Mouse (Mus musculus): Measurements from ENCODE around the gene Nacc2. TPM values are rescaled to one million over a fixed set of nuclear protein-coding genes. Genes with fewer than 3 reads are reported as not detected.

The Nacc2 gene
- polyA plus RNA-seq, 1 experiment from 2014 or later = 10.4 TPM

DNA sequence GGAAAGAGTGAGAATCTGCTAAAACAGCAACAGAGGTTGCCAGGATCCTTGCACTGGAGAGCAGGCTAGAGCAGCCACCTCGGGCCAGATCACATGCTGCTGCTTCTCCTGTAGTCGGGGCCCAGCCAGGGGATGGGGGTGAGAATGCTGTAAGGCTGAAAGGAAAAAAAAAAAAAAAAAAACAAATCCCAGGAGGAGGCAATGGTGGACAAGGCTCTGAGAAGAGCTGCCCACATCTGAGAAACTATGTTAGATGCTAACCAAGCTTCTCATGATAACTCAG lies 3.8 kb downstream of the Nacc2 start:
- H3K4me2 ChIP-seq (replicated peaks; ENCODE audit: low read depth, low read length) = no peak overlapping the region
- H3K27ac ChIP-seq (ENCODE audit: low read length) = peak overlapping the region; percentile 18; the same call in 1 of the 2 replicates
- H3K9me3 ChIP-seq (ENCODE audit: control insufficient read depth, low read depth, low read length) = no peaks in the 10 kb centered on the region
- WGBS = 25% methylated on average over 2 of the region's 2 CpGs
- ATAC-seq (ENCODE audit: insufficient number of reproducible peaks, insufficient read depth, low FRiP score, low read depth) = no peak
- H3K36me3 ChIP-seq (ENCODE audit: control insufficient read depth, insufficient read depth, low read length) = no peaks in the 10 kb centered on the region
- no peaks in the 10 kb centered on the region for H3K27me3 ChIP-seq (ENCODE audit: control insufficient read depth, insufficient read depth, low read length)
- no peak overlapping the region for H3K9ac ChIP-seq (replicated peaks; ENCODE audit: low read depth, low read length)
- H3K4me1 ChIP-seq (ENCODE audit: control insufficient read depth, insufficient read depth, low read length) = peaks cover 13% of the 10 kb centered on the region; the same call in 1 of the 2 replicates
- no peak overlapping the region for H3K4me3 ChIP-seq (ENCODE audit: low read depth, low read length)

- no peak overlapping the region for H3K4me2 ChIP-seq (replicated peaks; ENCODE audit: low read depth, low read length)
- peaks cover 13% of the 10 kb centered on the region; the same call in 1 of the 2 replicates for H3K4me1 ChIP-seq (ENCODE audit: control insufficient read depth, insufficient read depth, low read length)
- H3K36me3 ChIP-seq (ENCODE audit: control insufficient read depth, insufficient read depth, low read length) = no peaks in the 10 kb centered on the region
- no peaks in the 10 kb centered on the region for H3K9me3 ChIP-seq (ENCODE audit: control insufficient read depth, low read depth, low read length)
- no peak overlapping the region; the same call in 1 of the 2 replicates for H3K9ac ChIP-seq (replicated peaks; ENCODE audit: low read depth, low read length)
- peak; percentile 44; the same call in 1 of the 2 replicates for ATAC-seq (ENCODE audit: insufficient number of reproducible peaks, insufficient read depth, low FRiP score, low read depth)
- H3K4me3 ChIP-seq (ENCODE audit: low read depth, low read length) = no peak overlapping the region
- WGBS = 53% methylated on average over 4 of the region's 4 CpGs
- peak overlapping the region; percentile 45; the same call in 1 of the 2 replicates for H3K27ac ChIP-seq (ENCODE audit: low read length)
- no peaks in the 10 kb centered on the region for H3K27me3 ChIP-seq (ENCODE audit: control insufficient read depth, insufficient read depth, low read length)
Measured at GRCm38 (mm10) chr2:26118584-26119309, 4.3 kb downstream of the Nacc2 start.

DNA sequence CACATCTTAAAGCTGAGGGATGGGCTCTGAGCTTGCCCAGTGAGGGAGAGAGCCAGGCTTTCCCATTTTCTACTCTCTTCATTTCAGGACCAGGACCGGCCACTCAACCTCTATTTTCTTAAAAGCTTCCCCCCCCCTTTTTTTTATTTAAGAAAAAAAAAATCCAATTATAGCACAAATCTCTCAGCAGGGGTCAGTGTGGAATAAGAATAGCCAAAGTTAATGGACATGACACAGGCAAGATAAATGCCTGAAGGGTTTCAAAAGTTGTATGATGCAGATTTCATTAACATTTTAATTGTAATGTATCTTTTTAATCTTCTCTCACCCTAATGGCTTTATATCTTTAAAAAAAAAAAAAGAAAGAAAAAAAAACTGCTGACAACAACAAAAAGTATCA lies 5.4 kb downstream of the Nacc2 start:
- ATAC-seq (ENCODE audit: insufficient number of reproducible peaks, insufficient read depth, low FRiP score, low read depth) = no peak
- 52% methylated on average over 1 of the region's 1 CpGs for WGBS
- no peak overlapping the region for H3K4me2 ChIP-seq (replicated peaks; ENCODE audit: low read depth, low read length)

GRCm38 (mm10) chr2:26116550-26116949 lies 6.5 kb downstream of the Nacc2 start:
- Histone ChIP-seq H3K4me3 (ENCODE audit: low read depth, low read length) (no peak overlapping the region), H3K4me2 (replicated peaks; ENCODE audit: low read depth, low read length) (no peak overlapping the region), H3K36me3 (ENCODE audit: control insufficient read depth, insufficient read depth, low read length) (no peaks in the 10 kb centered on the region), H3K9me3 (ENCODE audit: control insufficient read depth, low read depth, low read length) (no peaks in the 10 kb centered on the region), H3K9ac (replicated peaks; ENCODE audit: low read depth, low read length) (no peak overlapping the region), H3K27me3 (ENCODE audit: control insufficient read depth, insufficient read depth, low read length) (no peaks in the 10 kb centered on the region), H3K27ac (ENCODE audit: low read length) (no peak overlapping the region), H3K4me1 (ENCODE audit: control insufficient read depth, insufficient read depth, low read length) (peaks cover 8% of the 10 kb centered on the region; the same call in 1 of the 2 replicates)
- no peak for ATAC-seq (ENCODE audit: insufficient number of reproducible peaks, insufficient read depth, low FRiP score, low read depth)
- WGBS = 83% methylated on average over 3 of the region's 3 CpGs

More for the DNA sequence above, 5.4 kb downstream of the Nacc2 start:
- H3K9ac ChIP-seq (replicated peaks; ENCODE audit: low read depth, low read length) = no peak overlapping the region
- H3K4me1 ChIP-seq (ENCODE audit: control insufficient read depth, insufficient read depth, low read length) = peaks cover 8% of the 10 kb centered on the region; the same call in 1 of the 2 replicates
- H3K27ac ChIP-seq (ENCODE audit: low read length) = no peak overlapping the region
- no peak overlapping the region for H3K4me3 ChIP-seq (ENCODE audit: low read depth, low read length)
- no peaks in the 10 kb centered on the region for H3K36me3 ChIP-seq (ENCODE audit: control insufficient read depth, insufficient read depth, low read length)
- no peaks in the 10 kb centered on the region for H3K27me3 ChIP-seq (ENCODE audit: control insufficient read depth, insufficient read depth, low read length)
- no peaks in the 10 kb centered on the region for H3K9me3 ChIP-seq (ENCODE audit: control insufficient read depth, low read depth, low read length)

DNA sequence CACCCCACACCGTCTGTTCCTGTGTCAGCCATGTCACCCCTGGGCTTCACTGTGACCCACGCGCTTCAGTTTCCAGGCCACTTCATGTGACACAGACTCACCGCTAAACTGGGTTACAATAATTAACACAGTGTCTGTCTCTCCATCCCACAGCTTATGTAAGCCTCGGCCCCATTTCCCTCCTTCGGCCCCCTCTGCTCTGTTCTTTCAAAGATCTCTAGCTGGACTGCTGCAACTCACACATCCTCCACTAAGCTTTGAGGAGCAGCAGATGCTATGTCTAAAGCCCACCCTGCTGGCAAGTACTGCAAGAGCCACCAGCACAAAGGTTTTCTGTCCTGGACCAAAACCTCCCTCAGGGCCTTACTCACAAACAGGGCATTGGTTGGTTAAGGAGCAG lies 7.8 kb downstream of the Nacc2 start:
- Histone ChIP-seq H3K4me2 (replicated peaks; ENCODE audit: low read depth, low read length) (no peak overlapping the region), H3K4me3 (ENCODE audit: low read depth, low read length) (no peak overlapping the region), H3K27ac (ENCODE audit: low read length) (no peak overlapping the region), H3K27me3 (ENCODE audit: control insufficient read depth, insufficient read depth, low read length) (no peaks in the 10 kb centered on the region), H3K9ac (replicated peaks; ENCODE audit: low read depth, low read length) (no peak overlapping the region), H3K36me3 (ENCODE audit: control insufficient read depth, insufficient read depth, low read length) (no peaks in the 10 kb centered on the region), H3K9me3 (ENCODE audit: control insufficient read depth, low read depth, low read length) (no peaks in the 10 kb centered on the region), H3K4me1 (ENCODE audit: control insufficient read depth, insufficient read depth, low read length) (peaks cover 8% of the 10 kb centered on the region; the same call in 1 of the 2 replicates)
- ATAC-seq (ENCODE audit: insufficient number of reproducible peaks, insufficient read depth, low FRiP score, low read depth) = no peak
- WGBS = 74% methylated on average over 6 of the region's 6 CpGs

DNA sequence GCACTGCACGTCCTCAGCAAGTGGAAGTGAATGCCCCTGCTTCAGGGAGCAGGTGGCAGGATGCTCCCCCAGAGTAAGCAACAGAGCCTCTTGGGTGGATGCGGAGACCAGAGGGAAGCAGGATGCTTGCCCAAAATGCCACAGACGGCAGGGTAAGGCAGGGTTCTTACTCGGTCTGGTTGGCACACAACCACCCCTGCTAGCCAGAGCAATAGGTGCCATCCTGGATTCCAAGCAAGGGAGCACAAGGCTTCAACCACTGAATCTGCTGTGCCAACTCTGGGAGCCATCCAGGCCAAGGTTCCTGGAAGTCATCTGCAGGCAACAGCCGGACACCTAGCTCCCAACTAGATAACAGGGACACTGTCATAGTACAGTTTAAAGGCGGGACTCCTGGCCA lies 14.8 kb downstream of the Nacc2 start:
- Histone ChIP-seq H3K36me3 (ENCODE audit: control insufficient read depth, insufficient read depth, low read length) (no peaks in the 10 kb centered on the region), H3K27ac (ENCODE audit: low read length) (no peak overlapping the region), H3K9me3 (ENCODE audit: control insufficient read depth, low read depth, low read length) (no peaks in the 10 kb centered on the region), H3K4me2 (replicated peaks; ENCODE audit: low read depth, low read length) (no peak overlapping the region), H3K27me3 (ENCODE audit: control insufficient read depth, insufficient read depth, low read length) (no peaks in the 10 kb centered on the region), H3K4me1 (ENCODE audit: control insufficient read depth, insufficient read depth, low read length) (0 out of 2 replicates have a peak, but pooled peaks cover 3% of the 10 kb centered on the region), H3K9ac (replicated peaks; ENCODE audit: low read depth, low read length) (no peak overlapping the region), H3K4me3 (ENCODE audit: low read depth, low read length) (no peak overlapping the region)
- ATAC-seq (ENCODE audit: insufficient number of reproducible peaks, insufficient read depth, low FRiP score, low read depth) = no peak
- 86% methylated on average over 6 of the region's 6 CpGs for WGBS

DNA sequence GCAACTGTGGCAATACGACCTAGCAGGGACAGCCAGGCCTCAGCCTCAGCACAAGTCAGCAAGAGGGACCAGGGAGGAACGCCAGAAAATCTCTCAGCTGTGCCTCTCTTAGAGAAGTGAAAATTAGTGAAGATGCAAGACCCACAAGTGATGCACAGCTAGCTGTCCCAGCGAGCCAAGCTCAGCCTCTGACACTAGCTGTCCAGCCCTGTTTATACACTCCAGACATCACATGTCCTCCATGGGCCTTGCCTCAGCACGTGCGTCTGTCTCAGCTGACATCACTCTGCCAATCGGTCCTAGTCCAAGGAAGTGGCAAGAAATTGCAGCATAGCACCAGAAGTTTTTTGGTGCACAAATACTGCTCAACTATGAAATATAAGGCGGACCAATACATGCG lies 16.0 kb downstream of the Nacc2 start:
- 76% methylated on average over 8 of the region's 8 CpGs for WGBS
- no peak for ATAC-seq (ENCODE audit: insufficient number of reproducible peaks, insufficient read depth, low FRiP score, low read depth)
- H3K9me3 ChIP-seq (ENCODE audit: control insufficient read depth, low read depth, low read length) = no peaks in the 10 kb centered on the region
- H3K4me3 ChIP-seq (ENCODE audit: low read depth, low read length) = no peak overlapping the region
- no peak overlapping the region for H3K4me2 ChIP-seq (replicated peaks; ENCODE audit: low read depth, low read length)
- H3K9ac ChIP-seq (replicated peaks; ENCODE audit: low read depth, low read length) = no peak overlapping the region
- no peaks in the 10 kb centered on the region for H3K36me3 ChIP-seq (ENCODE audit: control insufficient read depth, insufficient read depth, low read length)
- H3K27ac ChIP-seq (ENCODE audit: low read length) = no peak overlapping the region
- 0 out of 2 replicates have a peak, but pooled peaks cover 3% of the 10 kb centered on the region for H3K4me1 ChIP-seq (ENCODE audit: control insufficient read depth, insufficient read depth, low read length)
- H3K27me3 ChIP-seq (ENCODE audit: control insufficient read depth, insufficient read depth, low read length) = no peaks in the 10 kb centered on the region

DNA sequence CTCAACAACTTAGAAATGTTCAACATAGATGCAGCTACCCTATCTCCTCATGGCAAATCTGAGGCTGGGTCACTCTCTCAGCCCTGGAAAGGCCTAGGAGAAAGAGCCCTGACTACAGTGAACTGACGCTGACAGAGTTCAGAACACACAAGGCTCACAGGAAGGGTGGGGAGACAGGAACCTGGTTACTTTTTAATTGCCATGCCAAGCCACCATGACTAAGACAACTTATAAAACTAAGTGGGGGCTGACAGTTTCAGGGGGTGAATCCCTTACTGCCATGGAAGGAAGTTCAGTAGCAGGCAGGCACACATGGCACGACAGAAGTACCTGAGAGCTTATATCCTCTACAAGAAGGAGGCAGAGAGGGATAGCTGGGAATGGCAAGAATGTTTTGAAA lies 16.8 kb downstream of the Nacc2 start:
- H3K27ac ChIP-seq (ENCODE audit: low read length) = no peak overlapping the region
- H3K4me1 ChIP-seq (ENCODE audit: control insufficient read depth, insufficient read depth, low read length) = 0 out of 2 replicates have a peak, but pooled peaks cover 3% of the 10 kb centered on the region
- no peaks in the 10 kb centered on the region for H3K9me3 ChIP-seq (ENCODE audit: control insufficient read depth, low read depth, low read length)
- H3K4me3 ChIP-seq (ENCODE audit: low read depth, low read length) = no peak overlapping the region
- 81% methylated on average over 2 of the region's 2 CpGs for WGBS
- ATAC-seq (ENCODE audit: insufficient number of reproducible peaks, insufficient read depth, low FRiP score, low read depth) = no peak
- H3K9ac ChIP-seq (replicated peaks; ENCODE audit: low read depth, low read length) = no peak overlapping the region
- H3K4me2 ChIP-seq (replicated peaks; ENCODE audit: low read depth, low read length) = no peak overlapping the region
- H3K27me3 ChIP-seq (ENCODE audit: control insufficient read depth, insufficient read depth, low read length) = no peaks in the 10 kb centered on the region
- no peaks in the 10 kb centered on the region for H3K36me3 ChIP-seq (ENCODE audit: control insufficient read depth, insufficient read depth, low read length)

GRCm38 (mm10) chr2:26100296-26100695 lies 22.7 kb downstream of the Nacc2 start:
- Histone ChIP-seq H3K27me3 (ENCODE audit: control insufficient read depth, insufficient read depth, low read length) (no peaks in the 10 kb centered on the region), H3K4me3 (ENCODE audit: low read depth, low read length) (no peak overlapping the region), H3K9ac (replicated peaks; ENCODE audit: low read depth, low read length) (no peak overlapping the region), H3K27ac (ENCODE audit: low read length) (no peak overlapping the region), H3K4me2 (replicated peaks; ENCODE audit: low read depth, low read length) (no peak overlapping the region), H3K36me3 (ENCODE audit: control insufficient read depth, insufficient read depth, low read length) (no peaks in the 10 kb centered on the region), H3K4me1 (ENCODE audit: control insufficient read depth, insufficient read depth, low read length) (0 out of 2 replicates have a peak, but pooled peaks cover 3% of the 10 kb centered on the region), H3K9me3 (ENCODE audit: control insufficient read depth, low read depth, low read length) (no peaks in the 10 kb centered on the region)
- no peak for ATAC-seq (ENCODE audit: insufficient number of reproducible peaks, insufficient read depth, low FRiP score, low read depth)
- WGBS = 71% methylated on average over 4 of the region's 4 CpGs
